Mouse (Mus musculus): ENCODE results near the gene Cyb5b.

DNA sequence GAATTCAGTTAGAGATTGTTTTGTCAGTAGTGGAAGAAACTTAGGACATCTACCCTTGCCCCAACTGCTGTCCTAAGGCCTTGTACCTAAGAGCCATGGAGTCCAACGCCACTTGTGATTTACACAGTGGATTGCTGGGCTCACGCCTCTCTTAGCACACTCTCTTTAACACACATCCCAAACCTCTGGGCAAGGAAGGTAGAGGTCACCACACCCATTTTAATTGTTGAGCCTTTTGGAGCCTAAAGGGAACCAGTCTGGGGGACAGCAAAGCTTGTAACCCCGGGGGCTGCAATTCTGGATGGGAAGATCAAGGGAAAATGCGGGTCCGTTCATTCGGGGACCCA, 410 bp upstream of the Cyb5b start:
- TF ChIP-seq CTCF (IDR thresholded peaks at IDR 0.05; ENCODE audit: borderline replicate concordance, extremely low read depth, insufficient read depth, insufficient read length) (no peak), POLR2A (IDR thresholded peaks at IDR 0.05; ENCODE audit: borderline replicate concordance, extremely low read depth, insufficient read depth, insufficient read length, poor library complexity, severe bottlenecking) (no peak)

Data from brain, embryonic 14.5 days (tissue).